Mouse (Mus musculus) CD8-positive naive resting alpha-beta T cell, adult 57 days (primary cell): Measurements from ENCODE around the gene Mmp3. TPM values are rescaled to one million over a fixed set of nuclear protein-coding genes. Genes with fewer than 3 reads are reported as not detected.

Experiments
- total RNA-seq: library from RNA; stranded (reverse); gene quantifications from one replicate; pipeline ENCODE4 v1.2.4, GENCODE M21; 2023

The Mmp3 gene
- total RNA-seq: not detected

GRCm38 (mm10) chr9:7445522-7445921, at the start of gene Mmp3:
Mmp3 (plus strand) TSS chr9:7445822.

GRCm38 (mm10) chr9:7502051-7502450, 56.4 kb downstream of the Mmp3 start, which contains the start of gene Mmp10:
Mmp10 (plus strand) TSS chr9:7502352.

Other genes starting within 250 kb of the Mmp3 start
- not detected for gene Mmp13, start 173.3 kb upstream of the Mmp3 start, total RNA-seq
- gene Mmp12, start 101.4 kb upstream of the Mmp3 start, total RNA-seq: 2.4 TPM
- not detected for gene Mmp1b, start 57.8 kb upstream of the Mmp3 start, total RNA-seq
- gene Mmp10, start 56.5 kb downstream of the Mmp3 start, total RNA-seq: not detected
- gene Mmp8, start 112.6 kb downstream of the Mmp3 start, total RNA-seq: 0.28 TPM
- gene Mmp27, start 125.6 kb downstream of the Mmp3 start, total RNA-seq: not detected
- gene Mmp20, start 182.4 kb downstream of the Mmp3 start, total RNA-seq: not detected
- gene Mmp7, start 246.3 kb downstream of the Mmp3 start, total RNA-seq: not detected